ENCODE assay signal across 18 mouse cellular contexts in genomic region chr14:31400246-31400645, GRCm38 (mm10). TPM values are rescaled to one million over a fixed set of nuclear protein-coding genes. Genes with fewer than 3 reads are reported as not detected.
DNase-seq lines count a peak whose midpoint lies in the region; ATAC-seq and TF ChIP-seq lines count a peak whose summit lies in the region.
"Had no signal": no experiment of that assay in that cellular context is flagged by ENCODE, and none has a peak within 500 bp of the region (broad histone marks: within the 10 kb centered on the region; RNA-seq: fewer than 3 reads in every experiment).

No protein-coding gene starts in this region.

- H3K4me3 ChIP-seq in heart, embryonic 16.5 days (ENCODE audit: low read length), result no peak overlapping the region
- no peak overlapping the region for H3K4me3 ChIP-seq in left cerebral cortex, adult 2 months
- no peak overlapping the region for H3K4me3 ChIP-seq in cortical plate, adult 2 months (ENCODE audit: insufficient read depth, low read length)
- H3K4me3 ChIP-seq: forebrain, embryonic 12.5 days; neural tube, embryonic 12.5 days had no signal

- H3K9me3 ChIP-seq in heart, embryonic 16.5 days (replicated peaks; ENCODE audit: control insufficient read depth, low read length), result peaks cover 3% of the 10 kb centered on the region; the same call in 1 of the 2 replicates
- H3K9me3 ChIP-seq: forebrain, embryonic 12.5 days; neural tube, embryonic 12.5 days had no signal

- WGBS in heart, embryonic 16.5 days, result 73% methylated on average over 7 of the region's 7 CpGs

- H3K4me1 ChIP-seq in heart, embryonic 16.5 days (ENCODE audit: control insufficient read depth, insufficient read depth, low read length), result peaks cover 65% of the 10 kb centered on the region
- H3K4me1 ChIP-seq in cortical plate, adult 2 months (ENCODE audit: control insufficient read depth, insufficient read depth, low read length), result peaks cover 17% of the 10 kb centered on the region
- H3K4me1 ChIP-seq: forebrain, embryonic 12.5 days; neural tube, embryonic 12.5 days had no signal

- no peak for TF ChIP-seq POLR2A in cortical plate, adult 2 months (IDR thresholded peaks at IDR 0.05; ENCODE audit: extremely low read depth, insufficient read depth, low read length)

- H3K36me3 ChIP-seq in heart, embryonic 16.5 days (ENCODE audit: control insufficient read depth, insufficient read depth), result no peaks in the 10 kb centered on the region
- H3K36me3 ChIP-seq: forebrain, embryonic 12.5 days; G1E; neural tube, embryonic 12.5 days had no signal

- peak; percentile 86 to 92 for DNase-seq in adrenal gland, adult (ENCODE audit: inconsistent age in 2 of 2, low spot score in 1 of 2)
- no peak for DNase-seq in adrenal gland, adult 18-20 months (ENCODE audit: low spot score in 2 of 2)
- no peak for DNase-seq in heart, postnatal 25 days (ENCODE audit: low spot score)
- DNase-seq in left cerebral cortex, adult 2 months (ENCODE audit: extremely low spot score in 1 of 2, low spot score in 2 of 2), result no peak
- DNase-seq in left cerebral cortex, postnatal 25 days (ENCODE audit: low spot score in 2 of 2), result no peak
- DNase-seq in left cerebral cortex, adult 9 months (ENCODE audit: low spot score in 2 of 2), result no peak
- DNase-seq: cerebellum, adult 9-11 months; gastrocnemius, postnatal 25 days; lung, embryonic 14.5 days; thymus, postnatal 4 days had no signal

- H3K4me2 ChIP-seq in heart, embryonic 16.5 days (ENCODE audit: low read depth, low read length), result no peak overlapping the region
- H3K4me2 ChIP-seq: forebrain, embryonic 12.5 days; liver, embryonic 11.5 days; lung, embryonic 14.5 days; midbrain, embryonic 11.5 days; neural tube, embryonic 12.5 days had no signal

- 0 out of 2 replicates have a peak overlapping the region, but pooled peaks have one; percentile 24 for H3K27ac ChIP-seq in heart, embryonic 16.5 days (ENCODE audit: low read length)
- peak overlapping the region; percentile 65 for H3K27ac ChIP-seq in left cerebral cortex, adult 2 months
- H3K27ac ChIP-seq in cortical plate, adult 2 months (ENCODE audit: insufficient read depth, low read length), result peak overlapping the region; percentile 2; the same call in 1 of the 2 replicates
- H3K27ac ChIP-seq: forebrain, embryonic 12.5 days; macrophage; neural tube, embryonic 12.5 days had no signal

- no peak for ATAC-seq in heart, embryonic 16.5 days (replicated peaks; ENCODE audit: extremely low read depth, insufficient read depth, low FRiP score)

- TF ChIP-seq CTCF in left cerebral cortex, adult 2 months (IDR thresholded peaks at IDR 0.05), result no peak
- TF ChIP-seq CTCF in cortical plate, adult 2 months (IDR thresholded peaks at IDR 0.05; ENCODE audit: extremely low read depth, insufficient read depth, low read length), result no peak

- H3K27me3 ChIP-seq in heart, embryonic 16.5 days (ENCODE audit: control insufficient read depth, insufficient read depth, low read length), result no peaks in the 10 kb centered on the region
- H3K27me3 ChIP-seq: forebrain, embryonic 12.5 days; neural tube, embryonic 12.5 days had no signal

- H3K9ac ChIP-seq in heart, embryonic 16.5 days (ENCODE audit: low read length), result peak overlapping the region; percentile 26; the same call in 1 of the 2 replicates
- H3K9ac ChIP-seq: forebrain, embryonic 12.5 days; lung, embryonic 14.5 days; neural tube, embryonic 12.5 days had no signal

- intact Hi-C loops in heart, postnatal 25 days (cut with DNase I), result no loop called here
- intact Hi-C loops in left cerebral cortex, adult 2 months (cut with DNase I), result loop anchor here (5.0 kb wide), 1 partner anchor 37 kb away; the partner anchor contains the start of gene Sh3bp5
- intact Hi-C loops in left cerebral cortex, postnatal 25 days (cut with DNase I), result no loop called here

RNA-seq across cellular contexts. Expression of gene Sh3bp5, which starts 35.6 kb away (rescaled TPM):
- 100 to 1,000 TPM; 136 to 182 TPM for total RNA-seq in adrenal gland, adult 18-20 months (2021)
- polyA plus RNA-seq in heart, embryonic 16.5 days (2015; fragmentation: Nextera tagmentation; extraction: Ambion mirVana), result 25.8 and 26.4 TPM in 2 replicates
- 10 to 100 TPM; 41.0 to 58.1 TPM for total RNA-seq in heart, postnatal 25 days (2021)
- total RNA-seq in left cerebral cortex, adult 2 months (2021), result 10 to 100 TPM; 63.5 to 65.4 TPM
- 10 to 100 TPM; 56.7 to 65.8 TPM for total RNA-seq in left cerebral cortex, postnatal 25 days (2021)
- 43.8 and 55.2 TPM in 2 replicates for polyA plus RNA-seq in cortical plate, adult 2 months (2012; rRNA removed)

Comparison
In these comparisons a context has a peak if more than half of its experiments do, and no peak if none do; other contexts are left out.
1. DNase-seq: peak in adrenal gland, adult (2 of 2); none in adrenal gland, adult 18-20 months (0 of 2), heart, postnatal 25 days (single experiment), left cerebral cortex, adult 2 months (0 of 2), left cerebral cortex, postnatal 25 days (0 of 2) and left cerebral cortex, adult 9 months (0 of 2).
2. H3K27ac ChIP-seq: peak in every context shown above with its lines; median percentile 65 in left cerebral cortex, adult 2 months; 24 in heart, embryonic 16.5 days; 2 in cortical plate, adult 2 months.